Mouse (Mus musculus): Measurements from ENCODE around the gene Ctf2. TPM values are rescaled to one million over a fixed set of nuclear protein-coding genes. Genes with fewer than 3 reads are reported as not detected.

Gene Ctf2
- polyA plus RNA-seq, 1 experiment from 2014 or later, result 0.12 TPM

GRCm38 (mm10) chr7:127688935-127689334, 43.0 kb downstream of the Ctf2 start:
- Histone ChIP-seq H3K36me3 (replicated peaks) (no peaks in the 10 kb centered on the region), H3K4me1 (peaks cover 7% of the 10 kb centered on the region), H3K9ac (no peak overlapping the region), H3K4me2 (no peak overlapping the region), H3K4me3 (no peak overlapping the region), H3K27me3 (replicated peaks) (no peaks in the 10 kb centered on the region), H3K27ac (no peak overlapping the region), H3K9me3 (no peaks in the 10 kb centered on the region)
- ATAC-seq (replicated peaks), result no peak
- WGBS, result 84% methylated on average over 7 of the region's 7 CpGs

DNA sequence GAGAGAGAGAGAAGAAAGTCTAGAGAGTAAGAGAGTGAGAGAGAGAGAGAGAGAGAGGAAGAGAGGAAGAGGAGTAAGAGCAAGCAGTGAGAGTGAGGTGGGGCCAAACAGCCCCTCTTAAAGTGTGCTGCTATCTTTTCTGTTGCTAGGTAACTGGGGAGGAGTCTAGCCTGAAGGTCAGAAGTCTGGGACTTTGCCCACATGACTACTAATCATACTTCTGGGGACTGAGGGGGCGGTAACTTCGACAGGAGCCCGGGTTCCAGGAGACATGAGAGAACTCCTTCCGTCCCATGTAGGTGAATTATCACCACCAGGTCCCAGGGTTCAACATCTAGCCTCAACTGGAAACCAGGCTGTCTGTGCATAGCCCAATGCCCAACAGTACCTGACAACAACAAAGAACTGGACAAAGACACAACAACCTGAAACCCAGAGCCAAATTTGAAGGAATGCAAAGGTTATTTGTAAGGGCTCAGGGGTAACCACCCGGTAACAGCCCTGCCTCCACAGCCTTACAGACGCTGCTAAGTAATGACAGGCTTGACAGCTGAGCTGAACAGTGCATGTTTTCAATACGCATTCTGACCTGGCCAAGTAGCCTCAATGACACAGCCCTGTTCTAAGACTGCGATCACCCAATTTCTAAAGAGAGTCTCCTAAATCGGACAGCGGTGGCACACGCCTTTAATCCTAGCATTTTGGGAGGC, 45.1 kb downstream of the Ctf2 start:
- H3K27ac ChIP-seq, result no peak overlapping the region
- H3K9me3 ChIP-seq, result no peaks in the 10 kb centered on the region
- 89% methylated on average over 11 of the region's 11 CpGs for WGBS
- H3K36me3 ChIP-seq (replicated peaks), result no peaks in the 10 kb centered on the region
- ATAC-seq (replicated peaks), result no peak
- no peaks in the 10 kb centered on the region for H3K27me3 ChIP-seq (replicated peaks)
- H3K4me1 ChIP-seq, result peaks cover 7% of the 10 kb centered on the region
- H3K4me2 ChIP-seq, result no peak overlapping the region
- no peak overlapping the region for H3K9ac ChIP-seq
- no peak overlapping the region for H3K4me3 ChIP-seq

GRCm38 (mm10) chr7:127685304-127686018, 46.5 kb downstream of the Ctf2 start:
- Histone ChIP-seq H3K4me3 (no peak overlapping the region), H3K27me3 (replicated peaks) (no peaks in the 10 kb centered on the region), H3K9me3 (no peaks in the 10 kb centered on the region), H3K9ac (no peak overlapping the region), H3K36me3 (replicated peaks) (no peaks in the 10 kb centered on the region), H3K4me2 (no peak overlapping the region), H3K4me1 (no peaks in the 10 kb centered on the region), H3K27ac (no peak overlapping the region)
- WGBS, result 81% methylated on average over 14 of the region's 14 CpGs
- no peak for ATAC-seq (replicated peaks)

DNA sequence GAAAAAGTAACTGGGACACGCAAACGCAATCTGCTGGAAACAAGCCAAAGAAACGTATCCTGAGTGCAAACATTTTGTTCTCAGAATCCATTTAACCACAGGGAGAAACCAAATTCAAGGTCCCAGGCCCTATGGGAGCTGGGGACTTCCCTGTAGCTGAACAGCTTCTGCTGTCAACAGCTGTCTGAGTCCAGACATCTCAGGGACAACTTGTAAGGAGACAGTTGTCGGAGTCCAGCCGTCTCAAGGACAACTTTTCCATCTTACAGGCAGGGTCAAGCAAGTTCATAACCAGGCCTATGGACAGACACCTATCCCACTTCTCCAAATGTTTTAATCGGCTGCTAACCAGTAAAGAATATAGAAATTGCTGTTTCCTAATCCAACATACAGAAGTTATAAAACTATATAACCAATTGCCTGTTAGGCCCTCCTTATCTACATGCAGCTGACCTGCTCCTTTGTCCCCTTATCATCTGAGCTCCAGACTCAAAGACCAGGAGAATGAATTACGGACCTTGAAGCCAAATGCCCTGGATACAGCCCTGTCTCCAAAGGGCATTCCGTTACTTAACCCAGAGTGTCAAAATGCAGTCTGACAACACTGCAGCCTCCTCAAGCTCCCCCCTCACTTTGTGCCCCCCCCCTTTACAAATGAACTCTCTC, 49.9 kb downstream of the Ctf2 start:
- H3K27ac ChIP-seq, result no peak overlapping the region
- H3K9me3 ChIP-seq, result no peaks in the 10 kb centered on the region
- ATAC-seq (replicated peaks), result no peak
- no peak overlapping the region for H3K4me3 ChIP-seq
- H3K27me3 ChIP-seq (replicated peaks), result no peaks in the 10 kb centered on the region
- WGBS, result 91% methylated on average over 8 of the region's 8 CpGs
- H3K36me3 ChIP-seq (replicated peaks), result no peaks in the 10 kb centered on the region; the same call in 1 of the 2 replicates
- H3K9ac ChIP-seq, result no peak overlapping the region
- no peak overlapping the region for H3K4me2 ChIP-seq
- no peaks in the 10 kb centered on the region for H3K4me1 ChIP-seq

DNA sequence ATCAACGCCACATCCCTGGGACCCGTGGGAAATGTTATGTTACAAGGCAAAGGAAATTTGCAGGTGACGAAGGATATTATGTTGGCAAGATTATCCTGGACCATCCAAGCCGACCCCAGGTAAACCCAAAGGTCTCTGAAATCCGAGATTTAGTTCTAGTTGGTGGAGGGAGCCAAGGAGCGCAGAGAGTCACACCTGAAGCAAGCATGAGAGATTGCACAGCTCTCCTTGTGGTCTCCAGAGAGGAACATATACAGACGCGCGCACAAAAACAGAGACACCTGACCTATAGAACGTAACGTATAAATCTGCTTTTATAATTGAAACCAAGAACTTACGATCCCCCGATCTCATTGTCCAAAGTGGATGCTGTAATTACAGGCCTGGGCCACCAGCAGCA, 51.4 kb downstream of the Ctf2 start:
- no peak overlapping the region for H3K9ac ChIP-seq
- ATAC-seq (replicated peaks), result no peak
- peaks cover under 1% of the 10 kb centered on the region; the same call in 1 of the 2 replicates for H3K4me1 ChIP-seq
- H3K9me3 ChIP-seq, result no peaks in the 10 kb centered on the region
- no peak overlapping the region for H3K4me2 ChIP-seq
- no peaks in the 10 kb centered on the region; the same call in 1 of the 2 replicates for H3K36me3 ChIP-seq (replicated peaks)
- 93% methylated on average over 13 of the region's 13 CpGs for WGBS
- no peaks in the 10 kb centered on the region for H3K27me3 ChIP-seq (replicated peaks)
- H3K27ac ChIP-seq, result no peak overlapping the region
- H3K4me3 ChIP-seq, result no peak overlapping the region

DNA sequence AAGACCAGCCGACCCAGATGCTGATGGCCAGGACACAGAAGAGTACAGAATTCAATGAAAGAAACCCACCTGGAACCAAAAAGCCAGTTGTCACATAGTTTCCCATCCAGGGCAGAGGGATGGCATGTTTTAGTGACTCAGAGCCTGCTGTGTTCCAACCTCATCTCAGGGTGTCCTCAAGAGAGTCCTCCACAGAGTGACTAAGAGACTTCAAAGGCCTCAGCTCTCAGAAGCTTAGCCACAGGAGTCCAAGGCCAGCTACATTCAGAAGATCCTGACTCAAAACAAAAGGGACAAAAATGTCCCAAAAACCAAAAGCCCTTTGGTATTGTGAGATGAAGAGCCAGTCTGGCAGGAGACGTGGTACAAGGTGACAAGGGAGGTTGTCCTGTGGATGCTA, 53.2 kb downstream of the Ctf2 start:
- 58% methylated on average over 2 of the region's 2 CpGs for WGBS
- H3K4me1 ChIP-seq, result peaks cover 6% of the 10 kb centered on the region; the same call in 1 of the 2 replicates

GRCm38 (mm10) chr7:127677609-127678008, 54.4 kb downstream of the Ctf2 start:
- no peak overlapping the region for H3K9ac ChIP-seq
- H3K36me3 ChIP-seq (replicated peaks), result no peaks in the 10 kb centered on the region; the same call in 1 of the 2 replicates
- H3K4me2 ChIP-seq, result no peak overlapping the region
- ATAC-seq (replicated peaks), result no peak
- peaks cover 6% of the 10 kb centered on the region; the same call in 1 of the 2 replicates for H3K4me1 ChIP-seq
- H3K4me3 ChIP-seq, result no peak overlapping the region
- no peaks in the 10 kb centered on the region for H3K9me3 ChIP-seq
- H3K27ac ChIP-seq, result no peak overlapping the region
- 92% methylated on average over 4 of the region's 4 CpGs for WGBS
- H3K27me3 ChIP-seq (replicated peaks), result no peaks in the 10 kb centered on the region

More for the DNA sequence above, 53.2 kb downstream of the Ctf2 start:
- Histone ChIP-seq H3K27me3 (replicated peaks) (no peaks in the 10 kb centered on the region), H3K4me3 (no peak overlapping the region), H3K4me2 (no peak overlapping the region), H3K27ac (no peak overlapping the region), H3K36me3 (replicated peaks) (no peaks in the 10 kb centered on the region; the same call in 1 of the 2 replicates), H3K9ac (no peak overlapping the region; the same call in 1 of the 2 replicates), H3K9me3 (no peaks in the 10 kb centered on the region)
- no peak for ATAC-seq (replicated peaks)

GRCm38 (mm10) chr7:127677077-127677476, 54.9 kb downstream of the Ctf2 start:
- Histone ChIP-seq H3K36me3 (replicated peaks) (no peaks in the 10 kb centered on the region; the same call in 1 of the 2 replicates), H3K4me3 (no peak overlapping the region), H3K27me3 (replicated peaks) (no peaks in the 10 kb centered on the region), H3K9me3 (no peaks in the 10 kb centered on the region), H3K9ac (no peak overlapping the region), H3K4me2 (no peak overlapping the region), H3K27ac (no peak overlapping the region), H3K4me1 (peaks cover 6% of the 10 kb centered on the region; the same call in 1 of the 2 replicates)
- no peak for ATAC-seq (replicated peaks)
- 70% methylated on average over 6 of the region's 6 CpGs for WGBS

GRCm38 (mm10) chr7:127675391-127675811, 56.6 kb downstream of the Ctf2 start:
- Histone ChIP-seq H3K4me2 (no peak overlapping the region), H3K36me3 (replicated peaks) (no peaks in the 10 kb centered on the region; the same call in 1 of the 2 replicates), H3K9me3 (no peaks in the 10 kb centered on the region), H3K4me1 (peaks cover 6% of the 10 kb centered on the region; the same call in 1 of the 2 replicates), H3K4me3 (no peak overlapping the region), H3K27ac (peak overlapping the region; percentile 66), H3K9ac (peak overlapping the region; percentile 2; the same call in 1 of the 2 replicates), H3K27me3 (replicated peaks) (no peaks in the 10 kb centered on the region)
- ATAC-seq (replicated peaks), result no peak; the same call in 1 of the 2 replicates
- 75% methylated on average over 9 of the region's 9 CpGs for WGBS

DNA sequence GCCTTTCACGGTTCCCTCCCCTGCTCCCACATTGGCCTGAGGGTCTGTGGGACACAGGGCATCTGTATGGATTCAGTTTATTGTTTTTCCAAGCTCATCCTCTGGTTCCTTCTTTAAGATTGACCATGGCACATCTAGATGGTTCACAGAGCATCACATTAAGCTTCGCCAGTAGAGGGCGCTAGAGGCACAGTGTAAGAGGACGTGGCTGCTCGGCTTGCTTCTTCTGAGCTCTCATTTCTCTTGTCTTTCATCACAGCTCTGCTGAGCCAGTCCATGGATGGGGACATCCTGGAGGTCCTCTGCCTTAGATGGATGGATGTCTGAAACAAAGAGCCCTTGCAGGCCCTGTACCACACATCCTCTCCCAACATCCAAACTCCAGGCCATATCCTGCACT, 57.0 kb downstream of the Ctf2 start:
- no peaks in the 10 kb centered on the region for H3K9me3 ChIP-seq
- no peak overlapping the region for H3K4me2 ChIP-seq
- WGBS, result 3% methylated on average over 5 of the region's 5 CpGs
- ATAC-seq (replicated peaks), result peak; percentile 63; the same call in 1 of the 2 replicates
- no peak overlapping the region for H3K4me3 ChIP-seq
- peaks cover 6% of the 10 kb centered on the region; the same call in 1 of the 2 replicates for H3K4me1 ChIP-seq
- peak overlapping the region; percentile 2; the same call in 1 of the 2 replicates for H3K9ac ChIP-seq
- peak overlapping the region; percentile 66 for H3K27ac ChIP-seq
- H3K27me3 ChIP-seq (replicated peaks), result no peaks in the 10 kb centered on the region
- no peaks in the 10 kb centered on the region; the same call in 1 of the 2 replicates for H3K36me3 ChIP-seq (replicated peaks)

- 75% methylated on average over 4 of the region's 4 CpGs for whole genome bisulfite sequencing
- H3K4me2 ChIP-seq, result no peak overlapping the region
- no peak overlapping the region for H3K27ac ChIP-seq
- no peak for ATAC-seq (replicated peaks)
- H3K9me3 ChIP-seq, result no peaks in the 10 kb centered on the region
- H3K4me3 ChIP-seq, result no peak overlapping the region
- peaks cover 6% of the 10 kb centered on the region; the same call in 1 of the 2 replicates for H3K4me1 ChIP-seq
- H3K9ac ChIP-seq, result no peak overlapping the region
- no peaks in the 10 kb centered on the region for H3K27me3 ChIP-seq (replicated peaks)
- H3K36me3 ChIP-seq (replicated peaks), result peaks cover 4% of the 10 kb centered on the region; the same call in 1 of the 2 replicates
Observed at GRCm38 (mm10) chr7:127672776-127673175, 59.2 kb downstream of the Ctf2 start.
